Mouse (Mus musculus) myocyte (in vitro differentiated cells): ENCODE data around the gene Bcar3.

ENCODE experiments used
- CEBPB ChIP-seq: IDR thresholded peaks from 2 replicates; pipeline ENCODE4 v1.6.1; 2011; ENCODE audit warnings: mild to moderate bottlenecking, moderate library complexity; ENCODE audit not compliant: poor library complexity, insufficient read depth, severe bottlenecking
- MAX ChIP-seq: IDR thresholded peaks from one replicate; pipeline ENCODE4 v1.6.1; 2011; ENCODE audit warnings: low read depth, mild to moderate bottlenecking, control low read depth
- MYOD1 ChIP-seq, 3 experiments: IDR thresholded peaks; one replicate each; pipeline ENCODE4 v1.6.1; 2011; ENCODE audit warnings: control low read depth in 2 of 3, low read depth in 2 of 3, mild to moderate bottlenecking in 2 of 3, moderate library complexity in 1 of 3; ENCODE audit not compliant: insufficient read length in 2 of 3, control insufficient read depth in 1 of 3
- MYOG ChIP-seq, 3 experiments: IDR thresholded peaks; one replicate each; pipeline ENCODE4 v1.6.1; 2011; ENCODE audit warnings: control low read depth in 2 of 3, low read depth in 2 of 3, mild to moderate bottlenecking in 2 of 3; ENCODE audit not compliant: insufficient read length in 2 of 3, control insufficient read depth in 1 of 3, insufficient read depth in 1 of 3
- POLR2A ChIP-seq: IDR thresholded peaks from one replicate; pipeline ENCODE4 v1.6.1; 2011; ENCODE audit warnings: low read depth, mild to moderate bottlenecking, control low read depth, moderate library complexity; ENCODE audit not compliant: insufficient read length
- TCF12 ChIP-seq: IDR thresholded peaks from one replicate; pipeline ENCODE4 v1.6.1; 2011; ENCODE audit warnings: mild to moderate bottlenecking, control low read depth; ENCODE audit not compliant: poor library complexity, insufficient read depth, severe bottlenecking
- USF1 ChIP-seq: IDR thresholded peaks from one replicate; pipeline ENCODE4 v1.6.1; 2011; ENCODE audit warnings: low read depth, mild to moderate bottlenecking, control low read depth, moderate library complexity

DNA sequence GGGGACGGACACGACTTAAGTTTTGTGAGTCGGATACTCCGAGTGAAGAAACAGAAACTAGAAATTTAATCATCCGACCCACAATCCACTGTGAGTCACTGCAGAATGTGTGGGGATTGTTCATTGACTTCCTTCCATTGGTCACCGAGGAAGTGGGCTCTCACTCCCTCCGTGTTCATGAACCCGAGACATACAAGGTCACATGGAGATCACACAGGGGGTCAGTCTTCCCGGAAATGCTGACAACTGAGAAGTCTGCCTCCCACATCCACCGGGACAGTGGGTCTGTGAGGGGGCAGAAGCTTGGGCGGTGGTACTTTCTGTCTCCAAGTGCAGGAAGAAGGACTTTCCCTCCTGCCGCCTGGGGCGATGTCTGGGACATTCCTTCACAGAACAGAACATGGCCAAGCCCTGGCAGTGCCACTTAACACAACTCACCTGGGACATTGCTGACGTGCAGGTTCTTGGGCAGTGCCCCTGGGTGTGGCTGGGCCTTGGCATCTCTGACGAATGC is 114.9 kb downstream of the Bcar3 start:
- TF ChIP-seq USF1 (no peak), CEBPB (no peak), TCF12 (no peak), POLR2A (peak; percentile 18), MAX (no peak), MYOD1 (IDR thresholded peaks at IDR 0.05; ENCODE audit: control insufficient read depth in 1 of 3, insufficient read length in 2 of 3, low read depth in 2 of 3) (no peak), MYOG (IDR thresholded peaks at IDR 0.05; ENCODE audit: control insufficient read depth in 1 of 3, insufficient read depth in 1 of 3, insufficient read length in 2 of 3, low read depth in 2 of 3) (no peak)
